Mouse (Mus musculus) erythroblast, embryonic 14.5 days (primary cell): Measurements from ENCODE around the gene P2ry6.

Experiments used
- GATA1 ChIP-seq: IDR thresholded peaks from 2 replicates; pipeline ENCODE4 v1.6.1; 2012; ENCODE audit warnings: low read length, inconsistent platforms, mixed read lengths
- TAL1 ChIP-seq: IDR thresholded peaks from 3 replicates; pipeline ENCODE4 v1.6.1; 2012; ENCODE audit warnings: low read length, inconsistent platforms, mixed read lengths

DNA sequence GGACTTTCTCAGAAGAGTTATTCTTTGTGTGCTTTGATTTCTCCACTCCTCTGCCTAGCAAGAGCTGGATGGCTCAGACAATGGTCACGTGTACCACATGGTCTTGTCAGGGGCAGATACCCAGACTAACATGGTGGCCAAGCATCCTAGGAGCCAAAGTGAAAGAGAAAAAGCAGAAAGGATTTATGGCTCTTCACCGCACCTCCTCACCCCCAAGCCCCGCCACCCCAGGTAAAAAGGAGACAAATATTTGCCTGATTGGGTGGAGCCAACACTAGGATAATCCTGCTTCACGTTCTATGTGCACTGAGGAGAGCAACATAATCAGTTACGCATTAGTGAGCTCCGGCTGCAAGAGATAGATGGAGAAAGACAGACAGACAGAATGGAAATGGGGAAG is 6.1 kb downstream of the P2ry6 start:
- TF ChIP-seq GATA1, result no peak
- no peak for TF ChIP-seq TAL1
